Comparison of ENCODE assay signal across 28 mouse cellular contexts in the genomic region with DNA sequence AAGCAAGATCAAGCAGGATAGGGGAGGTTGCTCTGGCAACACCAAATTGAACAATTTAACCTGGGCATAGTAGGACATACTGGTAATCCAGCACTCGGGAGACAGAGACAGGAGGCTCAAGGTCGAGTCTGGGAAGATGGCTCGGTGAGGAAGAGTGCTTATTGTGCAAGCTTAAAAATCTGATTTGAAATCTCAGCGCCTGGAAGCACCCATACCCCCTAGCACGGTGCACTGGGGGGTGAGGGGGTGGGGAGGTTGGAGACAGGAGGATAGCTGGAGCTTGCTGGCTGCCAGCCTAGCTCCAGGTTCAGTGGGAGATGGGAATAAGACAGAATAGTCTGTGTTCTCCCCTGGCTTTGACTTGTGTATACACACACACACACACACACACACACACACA. TPM values are rescaled to one million over a fixed set of nuclear protein-coding genes. Genes with fewer than 3 reads are reported as not detected.
"Had no signal": no experiment of that assay in that cellular context is flagged by ENCODE, and none has a peak within 500 bp of the region (broad histone marks: within the 10 kb centered on the region; RNA-seq: fewer than 3 reads in every experiment).

No protein-coding gene starts in this region.

- ATAC-seq: forebrain, embryonic 13.5 days; forebrain, embryonic 14.5 days; forebrain, embryonic 15.5 days; forebrain, embryonic 16.5 days; forebrain, postnatal 0 days had no signal

- H3K27ac ChIP-seq: embryonic facial prominence, embryonic 10.5 days; embryonic facial prominence, embryonic 12.5 days; embryonic facial prominence, embryonic 13.5 days; embryonic facial prominence, embryonic 15.5 days; forebrain, embryonic 10.5 days; forebrain, embryonic 12.5 days; forebrain, embryonic 13.5 days; forebrain, embryonic 15.5 days; gastrocnemius, adult 2 months; heart, adult 2 months had no signal

- H3K4me3 ChIP-seq: embryonic facial prominence, embryonic 10.5 days; embryonic facial prominence, embryonic 12.5 days; embryonic facial prominence, embryonic 13.5 days; embryonic facial prominence, embryonic 15.5 days; erythroblast, embryonic 14.5 days; forebrain, embryonic 10.5 days; forebrain, embryonic 12.5 days; forebrain, embryonic 13.5 days; forebrain, embryonic 15.5 days; gastrocnemius, adult 2 months; heart, adult 2 months had no signal

- H3K27me3 ChIP-seq: embryonic facial prominence, embryonic 12.5 days; embryonic facial prominence, embryonic 13.5 days; embryonic facial prominence, embryonic 15.5 days; forebrain, embryonic 12.5 days; forebrain, embryonic 13.5 days; forebrain, embryonic 15.5 days had no signal

- H3K9ac ChIP-seq: embryonic facial prominence, embryonic 12.5 days; embryonic facial prominence, embryonic 13.5 days; embryonic facial prominence, embryonic 15.5 days; forebrain, embryonic 12.5 days; forebrain, embryonic 13.5 days; forebrain, embryonic 15.5 days; forebrain, postnatal 0 days had no signal

- DNase-seq: cerebellum, adult 8-10 months; cerebellum, adult 9-10 months; cerebellum, adult 9-11 months; cerebellum, postnatal 10 days; cerebellum, postnatal 14 days; cerebellum, postnatal 25 days; cerebellum, postnatal 36 days; embryo, embryonic 11 days; forebrain, postnatal 0 days; gastrocnemius, adult 2 months; gastrocnemius, postnatal 10 days; gastrocnemius, postnatal 14 days; gastrocnemius, postnatal 25 days; gastrocnemius, postnatal 36 days; heart, adult 11 months; heart, adult 18-20 months; heart, adult 2 months had no signal

- H3K4me1 ChIP-seq: embryonic facial prominence, embryonic 10.5 days; embryonic facial prominence, embryonic 12.5 days; embryonic facial prominence, embryonic 13.5 days; embryonic facial prominence, embryonic 15.5 days; forebrain, embryonic 10.5 days; forebrain, embryonic 12.5 days; forebrain, embryonic 13.5 days; forebrain, embryonic 15.5 days had no signal

- H3K9me3 ChIP-seq: embryonic facial prominence, embryonic 10.5 days; embryonic facial prominence, embryonic 12.5 days; embryonic facial prominence, embryonic 13.5 days; embryonic facial prominence, embryonic 15.5 days; forebrain, embryonic 10.5 days; forebrain, embryonic 12.5 days; forebrain, embryonic 13.5 days; forebrain, embryonic 15.5 days had no signal

- H3K4me2 ChIP-seq: embryonic facial prominence, embryonic 12.5 days; embryonic facial prominence, embryonic 13.5 days; embryonic facial prominence, embryonic 15.5 days; forebrain, embryonic 12.5 days; forebrain, embryonic 13.5 days; forebrain, embryonic 15.5 days had no signal

- H3K36me3 ChIP-seq: embryonic facial prominence, embryonic 10.5 days; embryonic facial prominence, embryonic 12.5 days; embryonic facial prominence, embryonic 13.5 days; embryonic facial prominence, embryonic 15.5 days; forebrain, embryonic 10.5 days; forebrain, embryonic 12.5 days; forebrain, embryonic 15.5 days had no signal

RNA-seq across cellular contexts. Expression of a gene that starts 9.9 kb away (rescaled TPM):
- polyA plus RNA-seq: erythroblast, embryonic 14.5 days; forebrain, embryonic 13.5 days; forebrain, embryonic 16.5 days had no signal
